Mouse (Mus musculus) cerebellum, adult 11 months (tissue): ENCODE data around the gene Dolk.
A peak's percentile ranks its signal among the peaks of the same experiment; 100 is the strongest.

Source experiments
- DNase-seq: peaks from one replicate; pipeline ENCODE4 v3.0.0; 2022

The Dolk gene

DNA sequence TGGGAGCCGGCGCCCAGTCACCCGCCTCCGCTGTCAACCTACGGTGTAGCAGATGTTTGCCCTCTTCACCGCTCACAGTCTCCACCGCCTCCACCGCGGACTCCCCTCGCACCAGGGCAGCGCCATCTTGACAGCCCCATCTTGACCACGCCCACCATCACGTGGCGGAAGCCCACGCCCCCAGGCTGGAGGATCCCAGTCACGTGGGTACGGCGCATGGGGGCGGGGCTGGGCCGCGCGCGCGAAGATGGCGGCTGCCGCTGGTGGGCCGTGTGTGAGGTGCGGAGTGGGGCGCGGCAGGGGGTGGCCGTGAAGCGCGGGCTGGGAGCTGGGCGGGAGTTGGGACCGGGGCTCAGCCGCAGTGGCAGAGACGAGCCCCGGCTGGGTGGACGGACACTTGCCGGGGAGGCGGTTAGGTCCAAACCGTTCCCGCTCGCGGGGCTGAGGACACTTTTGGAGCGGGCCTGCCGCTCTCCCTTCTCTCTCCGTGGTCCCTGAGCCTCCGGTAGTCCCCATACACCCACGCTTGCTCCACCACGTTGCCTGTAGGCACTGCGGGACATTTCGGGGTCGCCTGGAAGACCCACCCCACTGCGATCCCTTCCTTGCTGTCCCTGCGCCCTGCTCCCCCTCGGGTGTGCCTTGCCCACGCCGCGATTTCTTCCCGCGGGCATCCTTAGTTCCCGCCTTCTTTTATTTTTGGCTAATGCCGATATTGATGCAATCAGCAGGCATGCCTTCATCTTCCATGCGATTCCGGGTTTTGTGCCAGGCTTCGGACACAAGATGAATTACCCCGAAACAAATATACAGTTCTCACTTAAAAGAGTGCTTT, at the start of gene Dolk, which contains the start of gene Nup188:
Dolk (minus strand) TSS at position 143 of the 835 bp plus-strand sequence.
Nup188 (plus strand) TSS at position 206 of the 835 bp plus-strand sequence.
- DNase-seq: peak; percentile 95

DNA sequence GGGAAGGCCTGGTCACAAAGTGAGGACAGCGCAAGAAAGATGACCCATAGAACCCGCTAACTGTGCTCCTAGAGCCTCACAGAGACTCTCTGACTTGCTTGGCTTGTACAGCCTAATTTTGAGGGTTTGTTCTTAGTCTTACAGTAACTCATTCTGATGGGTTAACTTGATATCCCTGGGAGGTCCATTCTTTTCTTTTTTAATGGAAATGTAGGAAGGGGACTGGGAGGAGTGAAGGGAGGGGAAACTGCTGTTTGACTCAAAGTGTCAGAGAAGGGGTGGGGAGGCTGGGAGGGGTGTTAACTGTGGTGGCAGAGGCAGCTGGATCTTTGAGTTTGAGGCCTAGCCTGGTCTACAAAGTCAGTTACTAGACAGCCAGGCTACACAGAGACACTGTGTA, 49.2 kb upstream of the Dolk start:
- DNase-seq: no peak

DNA sequence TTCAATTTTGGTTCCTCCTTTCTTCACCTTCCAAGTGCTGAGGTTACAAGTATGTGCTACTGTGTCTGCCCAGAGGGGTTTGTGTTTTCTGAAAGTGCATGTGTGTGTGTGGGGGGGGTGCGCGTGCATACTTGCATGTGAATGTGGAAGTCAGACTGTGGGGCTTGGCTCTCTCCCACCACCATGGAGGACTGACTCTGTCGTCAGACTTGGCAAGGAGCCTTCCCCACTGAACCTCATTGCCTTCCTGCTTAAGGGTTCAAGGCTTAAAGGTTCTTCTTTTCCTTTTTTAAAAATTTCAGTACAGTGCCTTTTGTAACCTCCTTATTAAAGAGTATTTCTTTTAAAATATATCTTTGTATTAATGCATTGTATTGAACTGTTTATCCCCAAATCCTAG, 42.7 kb upstream of the Dolk start:
- DNase-seq: no peak

DNA sequence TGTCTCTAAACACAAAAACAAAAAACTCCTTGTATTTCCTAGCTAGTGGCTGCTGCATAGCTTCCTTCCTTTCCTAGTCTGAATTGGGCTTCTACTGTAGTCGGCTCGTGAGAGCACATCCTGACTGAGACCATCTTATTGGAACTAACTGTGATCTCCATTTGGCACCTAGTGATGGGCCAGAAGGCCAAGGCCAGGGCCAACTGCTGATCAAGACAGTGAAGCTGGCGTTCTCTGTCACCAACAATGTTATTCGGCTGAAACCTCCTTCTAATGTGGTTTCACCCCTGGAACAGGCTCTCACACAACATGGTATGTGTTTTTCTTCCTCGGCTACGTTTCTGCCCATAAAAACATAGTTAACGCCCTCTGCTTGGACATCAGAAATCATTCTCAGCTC, 41.1 kb upstream of the Dolk start:
- DNase-seq: no peak

DNA sequence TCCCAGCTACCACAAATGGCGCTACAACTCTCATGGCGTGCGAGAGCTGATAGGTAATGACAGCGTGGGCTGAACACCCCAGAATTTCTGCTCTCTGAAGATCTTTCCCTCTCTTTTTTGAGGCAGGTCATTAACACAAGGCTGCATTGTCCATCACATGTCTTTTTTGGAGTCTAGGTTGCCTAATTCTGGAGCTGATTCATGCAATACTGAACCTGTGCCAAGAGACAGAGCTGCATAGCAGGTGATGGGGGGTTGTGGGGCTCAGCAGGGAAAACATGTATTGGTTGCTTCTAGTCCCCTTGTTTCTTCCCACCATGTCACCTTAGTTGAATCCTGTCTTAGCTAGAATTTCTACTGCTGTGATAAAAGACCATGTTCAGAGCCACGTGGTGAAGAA, 39.2 kb upstream of the Dolk start:
- DNase-seq: no peak

DNA sequence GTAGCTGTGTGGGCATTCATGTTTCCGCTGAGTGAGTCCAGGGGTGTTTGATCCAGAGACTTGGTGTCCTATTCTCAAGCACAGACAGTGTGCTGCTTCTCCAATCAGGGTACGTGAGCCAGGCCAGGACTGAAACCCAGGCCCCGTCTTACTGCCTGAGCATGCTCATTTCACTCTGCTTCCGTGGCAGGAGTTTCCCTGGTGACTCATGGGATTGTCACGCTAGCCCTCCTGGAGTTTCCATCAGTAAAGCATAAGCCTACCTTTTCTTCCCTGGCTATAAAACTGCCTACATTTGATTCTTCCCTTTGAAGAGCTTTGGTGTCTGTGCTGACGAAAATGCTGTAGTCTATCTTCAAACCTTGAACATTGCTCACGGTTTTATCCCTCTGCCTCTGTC, 37.0 kb upstream of the Dolk start:
- DNase-seq: no peak

DNA sequence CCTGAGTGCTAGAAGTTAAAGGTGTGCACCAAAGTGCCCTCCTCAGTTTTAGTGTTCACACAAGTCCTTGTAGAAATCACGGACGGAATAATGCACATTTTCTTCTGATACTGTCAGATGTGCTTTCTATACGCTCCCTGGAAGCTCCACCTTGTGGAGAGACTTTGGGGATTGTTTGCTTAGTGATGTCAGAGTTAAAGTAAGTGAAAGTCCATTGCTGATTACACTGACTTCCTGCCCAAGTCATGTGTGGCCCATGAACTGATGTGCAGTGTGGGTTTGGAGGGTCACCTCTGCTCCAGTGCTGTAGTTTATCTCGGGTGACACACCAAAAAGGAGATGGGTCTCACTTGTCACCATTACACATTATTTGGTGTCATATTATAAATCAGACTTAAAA, 33.1 kb upstream of the Dolk start:
- DNase-seq: no peak

DNA sequence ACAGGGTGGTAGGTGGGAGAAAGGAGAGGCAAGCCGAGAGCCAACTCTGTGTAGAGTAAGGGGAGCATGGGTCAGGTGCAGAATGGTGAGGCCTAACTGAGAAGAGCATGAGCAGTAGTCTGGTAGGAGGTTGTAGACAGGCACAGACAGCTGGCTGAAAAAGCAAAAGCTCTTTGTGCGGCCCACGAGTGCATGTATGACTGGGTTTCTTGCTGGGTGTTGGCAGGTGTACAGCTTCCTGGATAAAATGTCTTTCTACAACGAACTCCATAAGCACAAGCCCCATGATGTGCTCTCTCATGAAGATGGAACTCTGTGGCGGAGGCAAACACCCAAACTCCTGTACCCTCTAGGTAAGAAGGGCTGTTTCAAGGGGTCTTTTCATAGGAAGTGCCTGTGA, 30.8 kb upstream of the Dolk start:
- no peak for DNase-seq

DNA sequence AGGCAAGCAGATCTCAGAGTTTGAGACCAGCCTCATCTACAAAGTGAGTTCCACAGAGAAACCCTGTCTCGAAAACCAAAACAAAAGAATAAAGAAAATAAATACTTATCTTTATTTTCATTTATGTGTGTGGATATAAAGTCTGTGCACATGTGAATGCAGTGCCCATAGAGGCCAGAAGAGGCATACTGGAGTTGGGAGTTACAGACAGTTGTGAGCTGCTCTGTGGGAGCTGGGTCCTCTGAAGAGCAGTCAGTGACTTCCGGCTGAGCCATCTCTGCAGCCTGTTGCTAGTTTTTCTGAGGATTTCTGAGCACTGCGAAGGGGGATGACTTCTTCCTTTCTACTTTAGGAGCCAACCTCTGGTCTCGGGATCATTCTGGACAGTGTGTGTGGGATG, 30.0 kb upstream of the Dolk start:
- no peak for DNase-seq

DNA sequence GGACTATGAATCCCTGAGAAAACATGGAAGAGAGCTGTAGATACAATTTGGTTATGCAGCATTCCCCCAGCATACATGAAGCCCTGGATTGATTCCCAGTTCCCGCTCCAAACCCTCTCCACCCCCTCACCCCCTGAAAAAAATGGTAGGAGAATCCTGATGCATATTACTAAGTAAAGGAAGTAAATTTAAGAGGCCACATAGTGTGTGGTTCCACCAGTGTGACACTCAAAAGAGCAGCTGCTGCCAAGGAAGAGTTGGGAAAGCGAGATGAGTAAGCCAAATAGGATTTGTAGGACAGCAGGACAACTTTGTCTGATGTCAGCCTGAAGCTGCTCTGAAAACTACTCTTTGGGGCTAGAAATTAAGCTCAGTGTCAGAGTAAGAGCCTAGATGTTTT, 25.3 kb upstream of the Dolk start:
- no peak for DNase-seq

DNA sequence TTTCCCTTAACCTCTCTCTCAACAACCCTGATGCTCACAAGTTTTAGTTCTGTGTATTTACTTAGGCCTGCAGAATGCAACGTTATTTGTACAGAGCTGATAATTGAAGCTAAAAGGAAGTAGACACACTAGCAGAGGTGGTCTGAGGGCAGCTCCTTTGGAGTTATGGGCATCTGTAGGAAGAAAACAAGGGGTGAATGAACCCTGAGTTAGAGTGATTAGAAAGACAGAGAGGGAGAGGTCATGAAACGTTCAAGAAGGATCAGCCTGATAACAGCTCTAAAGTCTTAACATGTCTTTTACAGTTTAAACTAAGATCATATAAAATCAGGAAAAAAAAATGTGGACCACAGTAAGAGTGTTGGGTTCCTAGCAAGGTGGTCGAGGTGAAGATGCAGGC, 23.2 kb upstream of the Dolk start:
- no peak for DNase-seq

DNA sequence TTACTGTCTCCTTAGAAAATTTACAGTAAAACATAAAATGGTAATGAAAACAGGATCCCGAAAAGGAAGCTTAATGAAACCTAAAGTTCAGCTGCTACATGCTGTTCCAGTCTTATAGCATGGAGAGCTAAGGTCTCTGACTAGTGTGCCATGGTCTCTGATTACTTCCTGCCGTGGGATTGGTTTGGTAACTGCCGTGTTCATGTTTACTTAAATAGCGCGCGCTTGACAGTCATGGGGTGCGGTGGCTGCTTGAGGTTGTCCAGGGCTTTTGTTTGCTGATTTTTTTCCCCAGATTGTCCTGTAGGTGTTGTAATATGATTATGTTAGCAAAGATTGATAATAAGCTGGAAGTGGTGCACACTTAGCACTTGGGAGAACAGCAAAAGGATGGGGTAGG, 20.0 kb upstream of the Dolk start:
- no peak for DNase-seq

DNA sequence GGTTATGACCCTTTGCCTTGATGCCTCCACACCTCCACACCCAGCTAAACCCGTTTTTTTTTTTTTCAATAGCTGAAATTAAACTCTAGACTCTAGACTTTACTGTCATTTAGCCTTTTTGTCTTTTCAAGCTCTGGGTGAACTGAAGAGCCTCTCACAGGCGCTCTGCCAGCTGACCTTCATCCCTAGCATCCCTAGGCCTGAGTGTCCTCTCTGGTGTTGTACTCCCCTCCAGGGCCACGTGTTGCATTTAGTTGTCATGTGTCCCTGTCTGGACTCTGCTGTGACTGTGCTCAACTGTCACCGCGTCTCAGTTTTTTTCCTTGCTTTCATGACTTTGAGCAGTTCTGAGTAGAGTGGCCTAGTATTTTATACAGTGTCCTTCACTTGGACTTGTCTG, 13.8 kb upstream of the Dolk start:
- DNase-seq: no peak

DNA sequence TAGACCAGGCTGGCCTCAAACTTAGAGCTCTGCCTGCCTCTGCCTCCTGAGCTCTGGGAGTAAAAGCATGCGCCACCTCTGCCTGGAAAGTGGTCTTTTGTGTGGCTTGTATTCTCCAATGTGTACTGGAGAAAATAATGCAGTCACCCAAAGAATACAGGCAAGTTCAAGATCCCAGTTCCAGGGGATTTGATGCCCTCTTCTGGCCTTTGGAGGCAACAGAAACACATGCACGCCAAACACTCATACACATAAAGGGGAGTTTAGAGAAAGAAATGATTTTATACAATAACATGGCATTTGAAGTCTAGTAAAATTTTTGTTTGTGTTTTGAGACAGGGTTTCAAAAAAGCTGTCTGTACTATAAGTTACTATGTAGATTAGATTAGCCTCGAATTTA, 13.4 kb upstream of the Dolk start:
- no peak for DNase-seq

DNA sequence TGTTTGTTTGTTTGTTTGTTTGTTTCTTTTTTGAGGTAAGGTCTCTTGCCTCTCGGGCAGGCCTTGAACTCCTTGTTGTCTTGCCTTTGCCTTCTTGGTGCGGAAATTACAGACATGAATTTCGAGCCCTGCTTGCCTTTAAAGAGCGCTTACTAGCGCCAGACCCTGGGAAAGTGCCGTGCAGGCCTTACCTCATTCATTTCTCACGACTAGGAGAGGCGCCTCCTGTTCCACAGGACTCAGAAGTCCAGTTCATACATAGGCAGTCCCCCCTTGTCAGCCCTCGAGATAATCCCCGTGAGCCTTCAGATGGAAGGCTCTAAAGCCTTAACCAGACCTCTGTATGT, 866 bp upstream of the Dolk start:
- DNase-seq: no peak

DNA sequence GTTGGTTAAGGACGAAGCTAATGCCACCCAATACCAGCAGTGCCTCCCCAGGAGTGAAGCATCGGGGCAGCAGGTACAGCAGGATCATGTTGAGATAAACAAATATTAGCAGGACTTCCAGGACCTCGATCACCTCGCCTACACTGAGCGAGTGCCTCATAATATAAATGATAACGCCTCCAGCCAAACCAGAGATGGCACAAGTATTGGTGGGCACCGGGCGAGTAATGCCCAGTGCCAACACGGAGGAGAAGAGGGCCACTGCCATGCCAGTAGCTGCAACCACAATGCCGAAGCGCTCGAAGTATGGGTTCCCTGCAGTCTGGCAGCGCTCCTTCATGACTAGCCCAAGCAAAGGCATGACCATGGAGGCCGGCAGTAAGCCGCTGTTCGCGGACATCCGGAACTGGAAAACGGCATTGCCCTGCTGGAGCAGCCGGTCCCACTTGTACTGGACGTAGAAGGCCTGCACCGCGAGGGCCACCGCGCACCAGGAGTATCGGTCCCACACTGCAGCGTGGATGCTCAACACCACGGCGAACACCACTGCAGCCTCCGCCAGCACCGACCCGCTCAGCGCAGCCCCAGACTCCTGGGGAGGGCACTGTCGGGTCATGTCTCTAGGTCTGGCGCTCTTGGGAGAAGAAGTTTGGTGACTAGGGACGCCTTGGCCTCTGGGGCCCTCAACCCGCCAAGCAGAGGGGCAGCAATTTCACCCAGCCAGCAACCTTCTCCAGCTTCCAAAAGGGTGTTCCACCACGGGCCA, 535 bp downstream of the Dolk start:
- no peak for DNase-seq

DNA sequence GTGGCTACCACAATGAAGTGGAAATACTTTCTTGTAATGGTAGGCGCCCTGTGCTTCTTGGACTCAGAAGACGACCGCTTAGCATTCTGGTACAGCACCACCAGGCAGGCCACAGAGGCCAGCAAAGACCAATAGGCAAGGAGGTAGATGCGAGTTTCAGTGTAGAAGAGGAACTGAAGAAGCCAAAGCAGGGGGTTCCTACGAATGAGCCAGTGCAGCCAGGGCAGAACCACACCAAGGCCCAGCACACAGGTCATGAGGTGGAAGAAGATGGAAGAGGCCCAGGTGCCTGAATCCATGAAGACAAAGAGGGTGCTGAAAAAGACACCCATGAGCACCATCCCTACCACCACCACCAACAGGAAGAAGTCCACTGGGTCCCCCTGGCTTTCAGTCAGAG, 1.1 kb downstream of the Dolk start:
- no peak for DNase-seq

DNA sequence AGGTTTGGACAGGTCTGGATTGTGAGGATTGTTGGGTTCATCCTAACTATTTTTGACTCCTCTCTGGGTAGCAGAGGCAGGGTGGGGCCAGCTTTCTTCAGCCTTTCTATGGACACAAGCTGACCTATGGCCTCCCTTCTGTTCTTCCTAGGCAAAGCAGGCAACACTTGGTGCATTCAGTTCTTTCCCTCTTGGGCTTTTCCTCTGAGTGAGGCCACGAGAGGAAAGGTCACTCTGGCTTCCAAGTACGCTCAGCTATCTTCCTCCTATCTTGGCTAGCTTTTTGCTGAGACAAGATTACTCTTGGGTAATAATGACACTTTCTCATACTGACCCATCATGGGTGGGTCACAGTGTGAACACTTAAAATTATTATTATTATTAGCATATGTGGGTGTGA, 2.9 kb downstream of the Dolk start:
- no peak for DNase-seq

DNA sequence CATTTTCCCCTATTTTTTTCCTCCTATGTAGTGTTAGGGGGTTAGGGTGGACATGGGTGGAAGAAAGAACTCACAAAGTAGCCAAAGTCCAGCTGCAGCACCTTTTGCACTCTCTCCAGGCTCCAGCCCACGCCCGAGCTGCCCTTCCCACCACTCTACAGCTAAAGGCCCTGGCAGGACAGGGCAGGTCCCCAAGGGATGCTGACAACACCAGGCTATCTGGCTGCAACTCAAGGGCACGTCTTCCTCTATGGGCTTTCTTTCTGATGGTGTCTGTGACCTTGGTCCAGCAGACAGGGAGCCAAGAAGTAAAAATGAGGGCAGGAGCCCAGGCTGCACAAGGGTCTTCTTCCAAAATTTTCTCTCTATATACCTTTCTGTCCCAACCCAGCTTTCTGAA, 4.5 kb downstream of the Dolk start:
- DNase-seq: no peak

DNA sequence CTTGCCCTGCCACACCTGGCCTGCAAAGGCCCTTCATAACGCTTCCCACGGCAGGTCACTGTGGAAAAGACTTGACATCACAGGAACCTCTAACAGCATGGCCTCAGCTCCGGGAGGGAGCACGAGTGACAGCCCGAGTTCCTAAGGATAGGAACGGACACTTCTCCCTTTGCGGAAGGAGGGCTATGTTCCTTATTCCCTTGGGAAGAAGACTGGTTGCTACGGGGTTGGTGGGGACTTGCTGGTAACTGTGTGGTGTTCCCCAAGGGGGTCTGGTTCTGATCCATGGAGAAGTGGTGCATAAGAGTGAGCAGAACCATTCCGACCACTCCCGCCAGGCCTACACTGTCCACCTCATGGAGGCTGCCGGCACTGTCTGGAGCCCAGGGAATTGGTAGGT, 5.4 kb downstream of the Dolk start, which contains the start of gene Gm28038:
Gm28038 (plus strand) TSS at position 301 of the 400 bp plus-strand sequence.
- no peak for DNase-seq

DNA sequence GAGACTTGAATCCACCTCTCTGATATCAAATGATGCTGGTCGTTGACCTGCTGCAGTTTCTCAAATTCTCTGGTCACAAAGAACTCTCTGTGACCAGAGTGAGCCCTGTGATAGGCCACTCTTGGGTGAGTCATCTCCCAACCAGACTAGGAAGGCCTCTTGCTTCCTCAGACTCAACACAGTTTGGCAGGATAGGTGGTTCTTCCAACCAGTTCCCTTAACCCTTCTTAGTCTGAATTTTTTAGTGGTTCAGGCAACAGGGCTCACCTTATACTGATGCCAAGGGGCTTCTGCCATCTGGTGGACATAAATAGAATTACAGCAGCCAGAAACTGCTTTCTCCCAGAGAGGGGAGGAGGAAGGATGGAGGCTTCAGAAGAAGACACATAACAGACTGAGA, 16.0 kb downstream of the Dolk start:
- DNase-seq: peak; percentile 71

DNA sequence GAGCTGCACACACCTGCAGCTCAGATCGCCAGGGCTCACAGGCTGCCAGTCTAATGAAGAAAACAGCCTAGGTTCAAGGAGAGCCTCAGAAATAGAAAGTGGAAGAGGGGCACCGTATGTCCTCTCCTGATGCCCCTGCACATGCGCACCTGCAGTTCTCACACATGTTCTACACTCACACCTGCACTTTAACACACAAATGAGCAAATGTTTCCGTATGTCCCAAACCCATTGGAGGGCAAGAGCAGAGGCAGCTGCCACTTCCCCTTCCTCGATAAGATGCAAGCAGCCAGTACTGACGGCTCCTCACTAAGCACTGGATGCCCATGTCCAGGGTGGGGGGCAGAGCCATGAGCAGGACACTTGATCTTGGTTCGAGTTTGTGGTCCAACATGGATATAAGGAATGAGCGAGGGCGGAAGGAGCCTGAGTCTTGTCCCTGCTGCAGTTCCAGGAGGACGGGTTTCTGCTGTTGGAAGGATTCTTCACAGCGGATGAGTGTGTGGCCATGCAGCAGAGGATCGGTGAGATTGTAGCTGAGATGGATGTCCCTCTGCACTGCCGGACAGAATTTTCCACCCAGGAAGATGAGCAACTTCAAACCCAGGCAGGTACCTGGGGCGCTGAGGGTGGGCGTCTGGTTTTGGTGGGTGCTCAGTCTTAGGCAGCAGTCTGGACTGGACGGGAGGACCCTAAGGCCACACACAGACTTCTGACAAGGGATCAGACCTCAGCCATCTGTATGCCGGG, 16.7 kb downstream of the Dolk start:
- DNase-seq: no peak

DNA sequence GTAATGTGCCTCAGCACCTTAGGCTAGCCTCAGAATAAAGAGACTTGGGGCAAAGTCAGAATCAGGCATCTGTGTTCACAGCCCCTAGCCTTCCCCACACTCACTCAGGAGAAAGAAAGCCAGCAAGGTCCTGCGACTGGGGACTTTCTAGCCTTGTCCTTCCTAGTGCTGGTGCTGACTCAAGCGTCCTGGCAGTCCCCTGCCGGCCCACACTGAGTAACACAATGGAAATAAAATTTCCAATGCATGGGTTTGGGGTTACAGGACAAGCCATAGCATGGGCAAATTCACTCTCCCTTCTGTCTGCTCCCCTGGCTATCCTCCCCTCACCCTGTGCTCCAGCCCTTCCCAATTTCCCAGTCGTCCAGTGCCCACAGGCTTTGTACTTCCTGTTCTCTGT, 17.8 kb downstream of the Dolk start:
- no peak for DNase-seq

DNA sequence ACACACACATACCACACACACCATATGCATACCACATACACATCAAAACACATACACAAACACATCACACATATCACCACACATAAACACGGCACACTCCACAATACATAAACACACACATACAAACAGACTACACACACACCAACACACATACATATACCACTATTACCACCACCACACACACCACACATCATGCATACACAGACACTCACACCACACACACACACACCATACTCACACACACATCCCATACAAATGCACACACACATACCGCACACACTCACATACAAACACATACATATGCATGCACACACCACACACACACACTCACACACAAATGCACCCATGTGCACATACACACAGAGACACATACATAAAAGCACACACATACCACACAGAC, 18.7 kb downstream of the Dolk start:
- no peak for DNase-seq
